Mouse (Mus musculus): ENCODE data around the gene Gm9573.
A peak's percentile ranks its signal among the peaks of the same experiment; 100 is the strongest.

Gm9573 gene

GRCm38 (mm10) chr17:35594456-35594855, 32.0 kb downstream of the Gm9573 start:
- no peak for DNase-seq (ENCODE audit: low spot score)

GRCm38 (mm10) chr17:35593786-35594185, 32.7 kb downstream of the Gm9573 start:
- no peak for DNase-seq (ENCODE audit: low spot score)

DNA sequence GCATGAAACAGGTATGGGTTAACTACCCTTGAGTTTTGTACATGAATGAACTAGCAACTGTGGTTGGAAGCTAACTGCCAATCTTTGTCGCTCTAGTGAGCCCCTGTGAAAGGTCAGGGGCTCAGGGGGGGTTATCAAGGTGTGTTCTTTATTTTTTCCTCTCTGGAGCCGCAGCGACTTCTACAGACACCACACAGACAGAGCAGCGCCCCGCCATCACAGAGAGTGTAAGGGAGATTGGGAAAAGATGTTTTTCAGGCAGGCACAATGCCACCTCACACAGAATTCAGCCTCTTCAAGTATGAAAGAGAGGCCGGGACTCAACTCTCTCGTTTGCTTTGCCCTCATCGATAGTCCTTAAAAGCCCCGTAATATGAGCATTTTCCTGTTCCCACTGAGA, 34.3 kb downstream of the Gm9573 start:
- DNase-seq (ENCODE audit: low spot score) = no peak

- no peak for DNase-seq (ENCODE audit: low spot score)
Measured at GRCm38 (mm10) chr17:35591731-35592130, 34.7 kb downstream of the Gm9573 start.

- no peak for DNase-seq (ENCODE audit: low spot score)
Measured at GRCm38 (mm10) chr17:35591219-35591578, 35.2 kb downstream of the Gm9573 start.

DNA sequence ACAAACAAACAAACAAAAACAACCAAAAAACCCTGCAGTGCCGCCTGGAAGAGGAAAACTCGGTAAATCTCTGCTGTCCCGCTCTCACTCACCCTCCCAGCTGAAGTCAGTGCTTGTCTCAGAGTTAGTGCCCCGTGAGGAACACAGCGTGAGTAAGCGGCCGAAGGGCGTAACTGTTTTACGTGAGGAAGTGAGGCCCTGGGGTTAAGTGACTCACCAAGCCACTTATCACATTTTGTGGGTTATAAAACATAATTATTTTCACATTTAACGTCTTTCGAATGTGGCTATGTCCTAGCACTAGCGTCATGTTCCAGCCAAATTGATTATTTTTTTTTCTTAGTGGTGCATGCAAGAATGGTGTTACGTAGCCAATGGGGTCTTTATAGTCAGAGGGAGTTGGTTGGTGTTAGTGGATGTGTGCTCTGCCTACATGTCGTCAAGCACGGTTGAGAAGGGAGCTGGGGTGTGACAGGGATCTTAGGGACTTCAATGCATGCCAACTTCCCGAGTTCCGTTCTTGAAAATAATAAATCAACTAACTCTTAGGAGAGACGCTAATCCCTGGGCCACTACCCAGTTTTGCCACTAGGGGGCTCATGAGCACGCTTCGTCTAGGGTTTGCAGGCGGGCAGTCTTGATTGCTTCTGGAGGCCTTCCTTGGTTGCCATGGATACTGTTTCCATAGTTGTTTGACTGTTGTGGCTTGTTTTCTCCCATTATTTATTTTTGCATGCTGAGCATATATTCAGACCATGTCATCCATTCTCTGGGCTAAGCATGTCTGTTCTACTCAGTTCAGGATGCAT, 35.8 kb downstream of the Gm9573 start:
- DNase-seq (ENCODE audit: low spot score) = peak; percentile 66

DNA sequence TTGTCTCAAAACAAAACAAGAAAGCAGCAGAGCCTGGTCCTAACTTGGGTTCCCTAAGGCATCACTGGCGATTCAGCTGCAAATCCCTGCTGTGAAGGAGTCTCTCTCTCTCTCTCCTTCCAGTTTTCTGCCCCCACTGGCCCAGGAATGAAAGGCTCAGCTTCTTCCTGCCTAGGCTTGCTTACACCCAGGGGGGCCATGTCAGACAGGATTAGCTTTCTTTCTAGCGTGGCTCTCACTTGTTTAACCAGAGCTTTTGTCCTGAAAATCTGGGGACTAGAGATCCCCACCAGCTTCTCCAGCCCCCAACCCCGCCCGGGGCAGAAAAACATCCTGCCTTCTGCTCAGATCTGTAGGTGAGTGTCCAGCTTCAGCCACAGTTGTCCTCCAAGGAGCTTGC, 38.0 kb downstream of the Gm9573 start:
- DNase-seq (ENCODE audit: low spot score) = no peak

DNA sequence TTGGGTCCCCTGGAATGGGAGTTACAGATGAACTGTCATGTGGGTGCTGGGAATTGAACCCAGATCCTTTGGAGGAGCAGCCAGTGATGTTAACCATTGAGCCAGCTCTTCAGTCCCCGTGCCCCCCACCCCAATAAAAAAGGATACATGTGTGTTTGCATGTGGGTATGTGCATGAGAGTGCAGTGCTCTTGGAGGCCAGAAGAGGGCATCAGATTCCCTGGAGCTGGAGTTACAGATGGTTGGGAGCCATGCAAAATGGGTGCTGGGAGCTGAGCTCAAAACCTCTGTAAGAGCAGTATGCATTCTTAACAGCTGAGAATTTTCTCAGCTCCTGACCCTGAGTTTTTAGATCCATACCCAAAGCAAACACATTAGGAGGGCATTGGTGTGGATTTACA, 39.1 kb downstream of the Gm9573 start:
- no peak for DNase-seq (ENCODE audit: low spot score)

GRCm38 (mm10) chr17:35584330-35584937, 42.0 kb downstream of the Gm9573 start:
- DNase-seq (ENCODE audit: low spot score) = peak; percentile 67

GRCm38 (mm10) chr17:35582900-35583299, 43.5 kb downstream of the Gm9573 start:
- DNase-seq (ENCODE audit: low spot score) = peak; percentile 12

- peak; percentile 80 for DNase-seq (ENCODE audit: low spot score)
Measured at GRCm38 (mm10) chr17:35578211-35578610, 48.2 kb downstream of the Gm9573 start.

- no peak for DNase-seq (ENCODE audit: low spot score)
Measured at GRCm38 (mm10) chr17:35571477-35571876, 55.0 kb downstream of the Gm9573 start.

DNA sequence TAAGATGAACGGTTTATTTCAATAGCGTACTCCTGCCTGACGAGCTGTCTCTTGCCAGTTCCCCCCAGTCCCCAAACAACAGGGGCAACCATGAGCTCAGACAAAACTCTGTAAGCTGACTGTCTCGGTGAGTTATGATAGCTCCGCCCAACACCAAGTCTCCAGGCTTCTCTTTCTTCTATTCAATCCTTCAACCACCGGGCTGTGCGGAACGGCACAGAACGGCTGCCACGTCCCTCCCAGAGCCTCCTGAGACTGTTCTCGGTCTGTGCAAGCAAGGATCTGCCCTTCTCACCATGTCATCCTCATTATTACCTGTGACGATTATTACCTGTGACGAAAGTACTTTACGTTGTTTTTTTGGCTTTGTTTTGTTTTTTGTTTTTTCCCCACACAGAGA, 55.6 kb downstream of the Gm9573 start:
- DNase-seq (ENCODE audit: low spot score) = no peak

GRCm38 (mm10) chr17:35569091-35569944, 57.1 kb downstream of the Gm9573 start:
- DNase-seq (ENCODE audit: low spot score) = peak; percentile 20
